Mouse (Mus musculus) lung, postnatal 0 days (tissue): ENCODE results near the gene Exoc6b. TPM values are rescaled to one million over a fixed set of nuclear protein-coding genes. Genes with fewer than 3 reads are reported as not detected.

ENCODE experiments used
- ATAC-seq: fragments of 200-750 bp; cut with Nextera tagmentation; 2 replicates; pipeline ENCODE4 v1.8.0; 2017; ENCODE audit warnings: moderate library complexity
- DNase-seq: peaks from one replicate; pipeline ENCODE4 v3.0.0-alpha.2; 2016; ENCODE audit warnings: low spot score
- H3K27ac ChIP-seq: fragments of 300-500 bp; sonication (generic); 2 replicates; pipeline ENCODE4 v1.5.1; 2014; ENCODE audit warnings: antibody characterized with exemption, mild to moderate bottlenecking, low read length, mixed read lengths
- H3K27me3 ChIP-seq: fragments of 300-500 bp; sonication (generic); replicated peaks from 2 replicates; pipeline ENCODE4 v1.6.1; 2014; ENCODE audit warnings: low read length, mixed read lengths; ENCODE audit not compliant: insufficient read depth
- H3K36me3 ChIP-seq: fragments of 300-500 bp; sonication (generic); 2 replicates; pipeline ENCODE4 v1.6.1; 2014; ENCODE audit warnings: low read length, mixed read lengths; ENCODE audit not compliant: insufficient read depth
- H3K4me1 ChIP-seq: fragments of 300-500 bp; sonication (generic); 2 replicates; pipeline ENCODE4 v1.6.1; 2014; ENCODE audit warnings: antibody characterized with exemption, low read depth, low read length, mixed read lengths; ENCODE audit not compliant: insufficient read depth
- H3K4me2 ChIP-seq: fragments of 300-500 bp; sonication (generic); replicated peaks from 2 replicates; pipeline ENCODE4 v1.6.1; 2014; ENCODE audit warnings: low read depth, mild to moderate bottlenecking, low read length, moderate library complexity, mixed read lengths
- H3K4me3 ChIP-seq: fragments of 300-500 bp; sonication (generic); 2 replicates; pipeline ENCODE4 v1.5.1; 2014; ENCODE audit warnings: low read depth, low read length
- H3K9ac ChIP-seq: fragments of 300-500 bp; sonication (generic); replicated peaks from 2 replicates; pipeline ENCODE4 v1.6.1; 2014; ENCODE audit warnings: low read depth, mild to moderate bottlenecking
- H3K9me3 ChIP-seq: fragments of 300-500 bp; sonication (generic); 2 replicates; pipeline ENCODE4 v1.6.1; 2016; ENCODE audit warnings: low read length, mixed read lengths
- CTCF ChIP-seq: IDR thresholded peaks from 2 replicates; pipeline ENCODE4 v1.5.1; 2016; ENCODE audit warnings: antibody characterized with exemption, mild to moderate bottlenecking
- EP300 ChIP-seq: IDR thresholded peaks from 2 replicates; pipeline ENCODE4 v1.6.1; 2016; ENCODE audit warnings: antibody characterized with exemption, mild to moderate bottlenecking, control low read depth
- WGBS: fragments of 180-500 bp; shearing (Covaris S2); extraction: QIAGEN DNeasy Blood & Tissue Kit; methylation state at CpG from one replicate; pipeline ENCODE4 v1.1.7; 2014; 5-methylcytosine and 5-hydroxymethylcytosine counted together
- polyA plus RNA-seq: library from polyadenylated mRNA; unstranded; fragments of >200 nt; fragmentation: Nextera tagmentation; extraction: Ambion mirVana; gene quantifications from 2 replicates; pipeline ENCODE4 v1.2.1, GENCODE M21; 2015

Exoc6b gene
- polyA plus RNA-seq, 1 experiment from 2014 or later = 14.8 TPM

DNA sequence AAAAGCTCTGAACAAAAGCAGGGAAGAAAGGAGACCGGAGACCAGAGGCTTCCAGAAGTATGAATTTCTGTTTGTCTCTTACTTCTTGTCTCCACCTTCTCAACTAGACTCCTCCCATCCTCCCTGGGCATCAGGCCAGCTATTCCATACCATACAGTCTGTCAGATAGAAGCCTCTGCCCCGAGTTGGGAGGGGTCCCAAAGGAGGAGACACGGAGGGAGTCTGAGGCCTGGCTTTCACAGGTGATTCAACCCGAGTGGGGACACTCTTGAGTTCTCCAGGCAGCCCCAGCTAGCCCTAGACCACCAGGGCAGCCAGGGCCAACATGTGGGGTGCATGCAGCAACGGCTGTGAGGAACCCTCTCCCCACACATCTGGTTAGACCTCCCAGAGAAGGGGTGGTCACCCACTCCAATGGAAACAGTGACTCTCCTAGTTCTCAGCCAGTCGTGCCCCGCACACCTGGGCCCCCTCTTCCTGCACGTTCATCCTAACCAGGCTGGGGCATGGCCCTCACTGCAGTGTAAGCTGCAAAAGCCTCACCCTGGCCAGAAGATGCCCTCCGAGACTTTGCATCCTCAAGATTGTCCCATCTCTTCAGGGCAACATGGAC, 487.4 kb downstream of the Exoc6b start:
- no peaks in the 10 kb centered on the region for H3K9me3 ChIP-seq
- H3K4me3 ChIP-seq = no peak overlapping the region
- H3K27me3 ChIP-seq = peaks cover 27% of the 10 kb centered on the region; the same call in 1 of the 2 replicates
- WGBS = 57% methylated on average over 9 of the region's 9 CpGs
- H3K4me2 ChIP-seq = no peak overlapping the region
- H3K9ac ChIP-seq = no peak overlapping the region
- peaks cover 28% of the 10 kb centered on the region for H3K4me1 ChIP-seq
- no peak overlapping the region for H3K27ac ChIP-seq
- DNase-seq (no peak), ATAC-seq (no peak)
- no peaks in the 10 kb centered on the region for H3K36me3 ChIP-seq
- TF ChIP-seq CTCF (no peak), EP300 (no peak)

DNA sequence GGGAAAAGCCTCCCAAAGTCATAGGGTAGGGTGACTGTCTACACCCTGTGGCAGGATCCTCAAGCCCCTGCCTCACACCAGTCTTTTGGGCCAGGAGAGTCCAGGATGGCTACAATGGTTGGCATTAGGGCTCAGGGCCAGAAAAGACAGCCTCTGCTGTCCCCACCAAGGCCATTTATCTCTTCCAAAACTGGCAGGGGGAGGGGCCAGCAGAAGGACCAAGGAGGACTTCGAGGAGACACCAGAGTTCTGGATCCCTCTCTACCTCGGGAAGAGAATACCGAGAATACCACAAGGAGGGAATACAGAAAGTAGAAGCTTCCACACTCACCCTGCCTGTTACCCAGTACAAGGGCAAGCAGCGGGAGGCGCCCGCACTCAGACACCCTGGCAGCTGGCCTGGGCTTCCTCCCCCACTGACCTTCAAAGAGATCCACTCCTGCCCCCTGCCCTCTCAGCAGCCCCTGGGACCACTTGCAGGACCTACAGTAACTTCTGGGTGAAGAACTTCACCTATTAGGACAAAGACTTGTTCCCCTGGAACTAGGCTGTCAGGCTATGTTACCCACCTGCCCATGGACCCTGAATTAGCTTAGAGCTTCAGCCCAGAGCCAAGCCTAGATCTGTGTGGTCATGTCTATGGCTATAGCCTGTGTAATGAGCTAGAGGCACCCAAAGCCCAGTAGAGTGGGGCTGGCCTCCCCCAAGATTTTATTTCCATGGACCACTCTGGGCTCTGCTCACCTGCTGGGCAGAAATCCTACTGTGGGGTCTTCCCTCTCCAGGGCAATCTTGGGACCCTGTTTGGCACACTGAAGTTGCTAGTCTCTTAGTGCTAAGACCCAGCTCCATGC, 488.1 kb downstream of the Exoc6b start:
- Histone ChIP-seq H3K4me1 (peaks cover 21% of the 10 kb centered on the region), H3K9ac (no peak overlapping the region), H3K27ac (no peak overlapping the region), H3K4me2 (no peak overlapping the region), H3K36me3 (no peaks in the 10 kb centered on the region), H3K9me3 (no peaks in the 10 kb centered on the region), H3K27me3 (peaks cover 23% of the 10 kb centered on the region; the same call in 1 of the 2 replicates), H3K4me3 (no peak overlapping the region)
- no peak for ATAC-seq
- TF ChIP-seq CTCF (no peak), EP300 (no peak)
- no peak for DNase-seq
- WGBS = 71% methylated on average over 6 of the region's 6 CpGs

DNA sequence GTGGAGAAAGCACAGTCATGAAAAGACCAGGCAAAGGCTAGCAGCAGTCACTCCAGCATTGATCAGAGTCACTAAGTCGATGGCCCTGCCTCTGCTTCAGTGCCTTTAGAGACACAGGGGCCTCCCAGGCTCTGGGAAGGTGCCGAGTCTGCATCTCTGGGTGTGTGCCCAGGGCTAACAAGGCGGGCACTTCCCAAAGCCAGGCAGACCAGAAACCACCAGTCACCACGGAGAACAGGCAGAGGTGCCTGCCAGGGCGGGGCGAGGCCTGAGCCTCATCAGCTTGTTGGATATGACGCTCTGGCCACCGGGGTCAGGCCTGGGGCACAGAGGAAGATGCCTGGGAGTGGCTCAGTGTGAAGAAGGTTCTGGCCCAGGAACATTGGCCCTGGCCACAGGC, 489.8 kb downstream of the Exoc6b start:
- H3K4me1 ChIP-seq = peaks cover 16% of the 10 kb centered on the region; the same call in 1 of the 2 replicates
- H3K9ac ChIP-seq = no peak overlapping the region
- ATAC-seq = no peak
- H3K4me2 ChIP-seq = no peak overlapping the region
- no peak overlapping the region for H3K27ac ChIP-seq
- H3K9me3 ChIP-seq = no peaks in the 10 kb centered on the region
- TF ChIP-seq EP300 (no peak), CTCF (no peak)
- H3K36me3 ChIP-seq = no peaks in the 10 kb centered on the region
- DNase-seq = no peak
- H3K4me3 ChIP-seq = no peak overlapping the region
- H3K27me3 ChIP-seq = peaks cover 10% of the 10 kb centered on the region; the same call in 1 of the 2 replicates
- 76% methylated on average over 8 of the region's 8 CpGs for WGBS

GRCm38 (mm10) chr6:84578928-84579327, 490.4 kb downstream of the Exoc6b start:
- H3K4me3 ChIP-seq = no peak overlapping the region
- peak; percentile 81 for TF ChIP-seq CTCF
- TF ChIP-seq EP300 = no peak
- 16% methylated on average over 5 of the region's 5 CpGs for WGBS
- no peak overlapping the region for H3K4me2 ChIP-seq
- no peaks in the 10 kb centered on the region for H3K36me3 ChIP-seq
- ATAC-seq (no peak), DNase-seq (peak; percentile 52)
- H3K27ac ChIP-seq = no peak overlapping the region
- no peak overlapping the region for H3K9ac ChIP-seq
- 0 out of 2 replicates have a peak, but pooled peaks cover 10% of the 10 kb centered on the region for H3K27me3 ChIP-seq
- H3K4me1 ChIP-seq = peaks cover 13% of the 10 kb centered on the region; the same call in 1 of the 2 replicates
- H3K9me3 ChIP-seq = no peaks in the 10 kb centered on the region

- Histone ChIP-seq H3K9ac (no peak overlapping the region), H3K36me3 (no peaks in the 10 kb centered on the region), H3K9me3 (no peaks in the 10 kb centered on the region), H3K4me1 (peaks cover 3% of the 10 kb centered on the region; the same call in 1 of the 2 replicates), H3K4me2 (no peak overlapping the region), H3K27me3 (0 out of 2 replicates have a peak, but pooled peaks cover 10% of the 10 kb centered on the region), H3K27ac (no peak overlapping the region), H3K4me3 (no peak overlapping the region)
- WGBS = 69% methylated on average over 4 of the region's 4 CpGs
- TF ChIP-seq CTCF (no peak), EP300 (no peak)
- DNase-seq (no peak), ATAC-seq (no peak)
These were observed 491.4 kb downstream of the Exoc6b start for GRCm38 (mm10) chr6:84577898-84578297.

- H3K9me3 ChIP-seq = no peaks in the 10 kb centered on the region
- no peak overlapping the region; the same call in 1 of the 2 replicates for H3K4me2 ChIP-seq
- DNase-seq (no peak), ATAC-seq (peak; percentile 46; the same call in 1 of the 2 replicates)
- H3K4me1 ChIP-seq = no peaks in the 10 kb centered on the region
- H3K4me3 ChIP-seq = no peak overlapping the region
- H3K9ac ChIP-seq = no peak overlapping the region
- H3K27ac ChIP-seq = no peak overlapping the region
- H3K36me3 ChIP-seq = no peaks in the 10 kb centered on the region
- no peaks in the 10 kb centered on the region for H3K27me3 ChIP-seq
- 44% methylated on average over 24 of the region's 25 CpGs for WGBS
- TF ChIP-seq EP300 = no peak
- peak; percentile 47 for TF ChIP-seq CTCF
These were observed 495.2 kb downstream of the Exoc6b start for GRCm38 (mm10) chr6:84573905-84574660.
